ENCODE assay signal across 8 mouse cellular contexts in the genomic region with DNA sequence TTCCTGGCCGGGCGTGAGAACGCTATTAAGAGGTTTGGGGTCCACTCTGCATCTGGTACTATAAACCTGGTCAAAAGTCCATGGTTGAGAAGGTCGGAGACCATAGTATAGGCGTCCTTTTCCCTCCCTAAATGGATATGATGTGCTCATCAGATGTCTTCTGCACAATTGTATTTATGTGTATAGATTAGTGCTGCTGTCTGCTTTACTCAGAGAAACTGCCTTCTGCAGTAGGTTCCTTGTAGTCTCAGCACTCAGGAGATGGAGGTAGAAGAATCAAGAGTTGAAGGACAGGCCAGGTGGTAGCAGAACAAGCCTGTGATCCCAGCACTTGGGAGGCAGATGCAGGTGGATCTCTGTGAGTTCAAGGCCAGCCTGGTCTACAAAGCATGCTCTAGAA. TPM values are rescaled to one million over a fixed set of nuclear protein-coding genes. Genes with fewer than 3 reads are reported as not detected.
DNase-seq lines count a peak whose midpoint lies in the region; ATAC-seq and TF ChIP-seq lines count a peak whose summit lies in the region.

No protein-coding gene starts in this region.

- WGBS in embryonic facial prominence, embryonic 11.5 days = 8% methylated on average over 5 of the region's 5 CpGs
- WGBS in hindbrain, embryonic 15.5 days = 5% methylated on average over 5 of the region's 5 CpGs
- WGBS in midbrain, embryonic 13.5 days = 12% methylated on average over 5 of the region's 5 CpGs

- no peak overlapping the region for H3K27ac ChIP-seq in left cerebral cortex, adult 2 months
- H3K27ac ChIP-seq in embryonic facial prominence, embryonic 11.5 days (replicated peaks; ENCODE audit: low read depth, low read length) = no peak overlapping the region
- H3K27ac ChIP-seq in hindbrain, embryonic 15.5 days (replicated peaks) = no peak overlapping the region
- no peak overlapping the region for H3K27ac ChIP-seq in midbrain, embryonic 13.5 days

- no peaks in the 10 kb centered on the region for H3K36me3 ChIP-seq in embryonic facial prominence, embryonic 11.5 days (replicated peaks; ENCODE audit: control insufficient read depth, insufficient read depth, low read depth, low read length)
- no peaks in the 10 kb centered on the region for H3K36me3 ChIP-seq in hindbrain, embryonic 15.5 days
- no peaks in the 10 kb centered on the region for H3K36me3 ChIP-seq in midbrain, embryonic 13.5 days

- no peak for TF ChIP-seq CTCF in left cerebral cortex, adult 2 months (IDR thresholded peaks at IDR 0.05)

- peak overlapping the region; percentile 34 for H3K4me3 ChIP-seq in left cerebral cortex, adult 2 months
- peak overlapping the region; percentile 31 for H3K4me3 ChIP-seq in embryonic facial prominence, embryonic 11.5 days (ENCODE audit: low read depth, low read length)
- peak overlapping the region; percentile 39 for H3K4me3 ChIP-seq in hindbrain, embryonic 15.5 days
- H3K4me3 ChIP-seq in midbrain, embryonic 13.5 days (replicated peaks) = peak overlapping the region; percentile 39

- H3K4me2 ChIP-seq in embryonic facial prominence, embryonic 11.5 days (ENCODE audit: low read depth, low read length) = peak overlapping the region; percentile 57
- peak overlapping the region; percentile 58 for H3K4me2 ChIP-seq in hindbrain, embryonic 15.5 days
- H3K4me2 ChIP-seq in midbrain, embryonic 13.5 days (replicated peaks) = peak overlapping the region; percentile 55

- no peaks in the 10 kb centered on the region for H3K27me3 ChIP-seq in embryonic facial prominence, embryonic 11.5 days (ENCODE audit: control insufficient read depth, insufficient read depth, low read length)
- no peaks in the 10 kb centered on the region for H3K27me3 ChIP-seq in hindbrain, embryonic 15.5 days
- no peaks in the 10 kb centered on the region for H3K27me3 ChIP-seq in midbrain, embryonic 13.5 days

- DNase-seq in left cerebral cortex, adult 2 months (ENCODE audit: extremely low spot score in 1 of 2, low spot score in 2 of 2) = no peak
- no peak for DNase-seq in left cerebral cortex, adult 8-10 months (ENCODE audit: low spot score in 2 of 2)
- DNase-seq in embryonic facial prominence, embryonic 11.5 days (ENCODE audit: low spot score) = peak; percentile 12
- no peak for DNase-seq in right cerebral cortex, adult 2 months (ENCODE audit: low spot score in 2 of 2)
- DNase-seq in left cerebral cortex, postnatal 25 days (ENCODE audit: low spot score in 2 of 2) = no peak
- DNase-seq in layer of hippocampus, postnatal 36 days = no peak

- H3K9ac ChIP-seq in embryonic facial prominence, embryonic 11.5 days (replicated peaks; ENCODE audit: low read length) = peak overlapping the region; percentile 47
- H3K9ac ChIP-seq in hindbrain, embryonic 15.5 days = no peak overlapping the region
- H3K9ac ChIP-seq in midbrain, embryonic 13.5 days (replicated peaks) = peak overlapping the region; percentile 44; the same call in 1 of the 2 replicates

- no peaks in the 10 kb centered on the region for H3K9me3 ChIP-seq in embryonic facial prominence, embryonic 11.5 days (replicated peaks; ENCODE audit: control insufficient read depth, low read length)
- no peaks in the 10 kb centered on the region for H3K9me3 ChIP-seq in hindbrain, embryonic 15.5 days
- peaks cover 3% of the 10 kb centered on the region; the same call in 1 of the 2 replicates for H3K9me3 ChIP-seq in midbrain, embryonic 13.5 days

- ATAC-seq in embryonic facial prominence, embryonic 11.5 days (replicated peaks; ENCODE audit: insufficient number of reproducible peaks, low FRiP score, low TSS enrichment, low read depth) = no peak
- no peak for ATAC-seq in hindbrain, embryonic 15.5 days (ENCODE audit: low FRiP score, low read depth)
- peak; percentile 64 for ATAC-seq in midbrain, embryonic 13.5 days

- no peaks in the 10 kb centered on the region for H3K4me1 ChIP-seq in embryonic facial prominence, embryonic 11.5 days (ENCODE audit: control insufficient read depth, insufficient read depth, low read length)
- peaks cover 7% of the 10 kb centered on the region; the same call in 1 of the 2 replicates for H3K4me1 ChIP-seq in hindbrain, embryonic 15.5 days (replicated peaks)
- H3K4me1 ChIP-seq in midbrain, embryonic 13.5 days (replicated peaks) = 0 out of 2 replicates have a peak, but pooled peaks cover 3% of the 10 kb centered on the region

- intact Hi-C loops in left cerebral cortex, adult 2 months (cut with DNase I) = loop anchor here (2.0 kb wide), 1 partner anchor 600 kb away; no protein-coding TSS in a partner anchor
- intact Hi-C loops in left cerebral cortex, postnatal 25 days (cut with DNase I) = loop anchor here (2.0 kb wide), 1 partner anchor 602 kb away; no protein-coding TSS in a partner anchor

RNA-seq across cellular contexts. Expression of gene Creb3l2, which starts 22.6 kb away (rescaled TPM):
- total RNA-seq in left cerebral cortex, adult 2 months (2021) = 1 to 10 TPM; 6.2 to 8.1 TPM
- total RNA-seq in left cerebral cortex, adult 8-10 months (2022) = 10 to 100 TPM in 1 of 4 experiments, 1 to 10 TPM in 3; 7.9 to 10.8 (median 9.6) TPM
- polyA plus RNA-seq in embryonic facial prominence, embryonic 11.5 days (2014; fragmentation: Nextera tagmentation; extraction: Ambion mirVana) = 16.3 TPM in 2 replicates
- polyA plus RNA-seq in hindbrain, embryonic 15.5 days (2015; fragmentation: Nextera tagmentation; extraction: Ambion mirVana) = 3.8 and 4.1 TPM in 2 replicates
- 2.6 and 3.3 TPM in 2 replicates for polyA plus RNA-seq in midbrain, embryonic 13.5 days (2015; fragmentation: Nextera tagmentation; extraction: Ambion mirVana)
- total RNA-seq in left cerebral cortex, postnatal 25 days (2021) = 1 to 10 TPM; 7.0 to 7.3 TPM
- 10 to 100 TPM; 10.7 to 11.5 TPM for total RNA-seq in layer of hippocampus, postnatal 36 days (2021)
